Comparison of ENCODE assay signal across 31 mouse cellular contexts in genomic region chr11:50346256-50347032, GRCm38 (mm10). TPM values are rescaled to one million over a fixed set of nuclear protein-coding genes. Genes with fewer than 3 reads are reported as not detected.
A peak's percentile ranks its signal among the peaks of the same experiment; 100 is the strongest.
DNase-seq lines count a peak whose midpoint lies in the region; ATAC-seq lines count a peak whose summit lies in the region.
"Had no signal": no experiment of that assay in that cellular context is flagged by ENCODE, and none has a peak within 500 bp of the region (broad histone marks: within the 10 kb centered on the region; RNA-seq: fewer than 3 reads in every experiment).

No protein-coding gene starts in this region.

- no peaks in the 10 kb centered on the region for H3K27me3 ChIP-seq in midbrain, embryonic 13.5 days
- H3K27me3 ChIP-seq: embryonic facial prominence, embryonic 12.5 days; embryonic facial prominence, embryonic 15.5 days; heart, embryonic 13.5 days had no signal

- H3K27ac ChIP-seq in midbrain, embryonic 13.5 days: no peak overlapping the region
- H3K27ac ChIP-seq: embryonic facial prominence, embryonic 12.5 days; embryonic facial prominence, embryonic 15.5 days; gastrocnemius, adult 2 months; heart, adult 2 months; heart, embryonic 10.5 days; heart, embryonic 13.5 days; hindbrain, embryonic 14.5 days; hindbrain, postnatal 0 days had no signal

- no peaks in the 10 kb centered on the region for H3K9me3 ChIP-seq in midbrain, embryonic 13.5 days
- H3K9me3 ChIP-seq: embryonic facial prominence, embryonic 12.5 days; embryonic facial prominence, embryonic 15.5 days; heart, embryonic 10.5 days had no signal

- ATAC-seq in megakaryocyte, adult 5-6 weeks (ENCODE audit: poor library complexity, severe bottlenecking): peak; percentile 70
- ATAC-seq in midbrain, embryonic 13.5 days: no peak
- ATAC-seq: CD4-positive, CD25-positive, alpha-beta regulatory T cell, adult 4 months; forebrain, embryonic 14.5 days; forebrain, postnatal 0 days; hindbrain, postnatal 0 days; inflammation-experienced regulatory T-cells, adult 6 months; intestine, embryonic 16.5 days had no signal

- H3K4me3 ChIP-seq in midbrain, embryonic 13.5 days (replicated peaks): no peak overlapping the region
- H3K4me3 ChIP-seq: embryonic facial prominence, embryonic 12.5 days; embryonic facial prominence, embryonic 15.5 days; gastrocnemius, adult 2 months; heart, adult 2 months; heart, embryonic 10.5 days; heart, embryonic 13.5 days had no signal

- no peak overlapping the region for H3K9ac ChIP-seq in midbrain, embryonic 13.5 days (replicated peaks)
- H3K9ac ChIP-seq: embryonic facial prominence, embryonic 12.5 days; embryonic facial prominence, embryonic 15.5 days; forebrain, postnatal 0 days; heart, embryonic 13.5 days; hindbrain, embryonic 14.5 days had no signal

- no peaks in the 10 kb centered on the region for H3K4me1 ChIP-seq in midbrain, embryonic 13.5 days (replicated peaks)
- H3K4me1 ChIP-seq: embryonic facial prominence, embryonic 12.5 days; embryonic facial prominence, embryonic 15.5 days; heart, embryonic 10.5 days; heart, embryonic 13.5 days had no signal

- no peak overlapping the region for H3K4me2 ChIP-seq in midbrain, embryonic 13.5 days (replicated peaks)
- H3K4me2 ChIP-seq: embryonic facial prominence, embryonic 12.5 days; embryonic facial prominence, embryonic 15.5 days; heart, embryonic 13.5 days; hindbrain, embryonic 14.5 days had no signal

- no peaks in the 10 kb centered on the region for H3K36me3 ChIP-seq in midbrain, embryonic 13.5 days
- H3K36me3 ChIP-seq: embryonic facial prominence, embryonic 12.5 days; embryonic facial prominence, embryonic 15.5 days; heart, embryonic 10.5 days; heart, embryonic 13.5 days had no signal

- peak; percentile 76 for DNase-seq in heart, adult 11 months
- no peak for DNase-seq in heart, adult 18-20 months
- DNase-seq in 416B (ENCODE audit: low read depth) (peak; percentile 40), ZHBTc4 (ENCODE audit: low read depth, low spot score) (peak; percentile 50)
- no peak for DNase-seq in gastrocnemius, adult 8-10 months (ENCODE audit: low spot score in 2 of 2)
- no peak for DNase-seq in kidney, adult 18-20 months
- DNase-seq: adrenal gland, adult 8-10 months; adrenal gland, postnatal 25 days; cerebellum, adult 18-20 months; cerebellum, adult 9-10 months; cerebellum, postnatal 14 days; forebrain, postnatal 0 days; gastrocnemius, adult 2 months; gastrocnemius, postnatal 36 days; heart, adult 2 months; heart, postnatal 14 days; heart, postnatal 4 days had no signal

- 90% methylated on average over 9 of the region's 9 CpGs for WGBS in midbrain, embryonic 13.5 days

RNA-seq across cellular contexts. Expression of gene Cby3, which starts 7.8 kb away (rescaled TPM):
- not detected for total RNA-seq in heart, adult 18-20 months (2021)
- not detected in 2 replicates for total RNA-seq in megakaryocyte, adult 5-6 weeks (2015)
- total RNA-seq in megakaryocyte, adult 5-6 weeks (2017): not detected in 2 replicates
- not detected for total RNA-seq in gastrocnemius, adult 8-10 months (2022)
- 0.40 and 0.47 TPM in 2 replicates for polyA plus RNA-seq in midbrain, embryonic 13.5 days (2015; fragmentation: Nextera tagmentation; extraction: Ambion mirVana)
- total RNA-seq: adrenal gland, adult 8-10 months; adrenal gland, postnatal 25 days; forebrain, postnatal 0 days; gastrocnemius, adult 2 months; gastrocnemius, postnatal 36 days; heart, adult 2 months; heart, postnatal 14 days; heart, postnatal 4 days had no signal
- polyA plus RNA-seq: C2C12; CD4-positive, CD25-positive, alpha-beta regulatory T cell, adult 4 months; heart, embryonic 13.5 days; heart, embryonic 16.5 days; inflammation-experienced regulatory T-cells, adult 6 months had no signal

RNA-seq across cellular contexts. Expression of gene Canx, which starts 21.0 kb away (rescaled TPM):
- 100 to 1,000 TPM; 311 to 325 TPM for total RNA-seq in heart, adult 18-20 months (2021)
- 242 and 264 TPM in 2 replicates for total RNA-seq in megakaryocyte, adult 5-6 weeks (2015)
- total RNA-seq in megakaryocyte, adult 5-6 weeks (2017): 684 and 685 TPM in 2 replicates
- 100 to 1,000 TPM; 104 to 122 (median 111) TPM for total RNA-seq in gastrocnemius, adult 8-10 months (2022)
- polyA plus RNA-seq in midbrain, embryonic 13.5 days (2015; fragmentation: Nextera tagmentation; extraction: Ambion mirVana): 262 TPM in 2 replicates

RNA-seq across cellular contexts. Expression of gene Hnrnph1, which starts 30.3 kb away (rescaled TPM):
- total RNA-seq in heart, adult 18-20 months (2021): 10 to 100 TPM; 97.0 to 99.6 TPM
- total RNA-seq in megakaryocyte, adult 5-6 weeks (2015): 400 and 438 TPM in 2 replicates
- 436 and 510 TPM in 2 replicates for total RNA-seq in megakaryocyte, adult 5-6 weeks (2017)
- total RNA-seq in gastrocnemius, adult 8-10 months (2022): 10 to 100 TPM; 63.8 to 91.3 (median 74.6) TPM
- polyA plus RNA-seq in midbrain, embryonic 13.5 days (2015; fragmentation: Nextera tagmentation; extraction: Ambion mirVana): 686 and 713 TPM in 2 replicates

RNA-seq across cellular contexts. Expression of gene Maml1, which starts 54.3 kb away (rescaled TPM):
- 1 to 10 TPM; 8.8 to 9.6 TPM for total RNA-seq in heart, adult 18-20 months (2021)
- total RNA-seq in megakaryocyte, adult 5-6 weeks (2015): 28.0 and 30.6 TPM in 2 replicates
- 8.8 and 11.7 TPM in 2 replicates for total RNA-seq in megakaryocyte, adult 5-6 weeks (2017)
- 1 to 10 TPM; 4.7 to 5.9 (median 5.4) TPM for total RNA-seq in gastrocnemius, adult 8-10 months (2022)
- polyA plus RNA-seq in midbrain, embryonic 13.5 days (2015; fragmentation: Nextera tagmentation; extraction: Ambion mirVana): 4.6 and 4.7 TPM in 2 replicates

Comparison
In these comparisons a context has a peak if more than half of its experiments do, and no peak if none do; other contexts are left out.
1. DNase-seq: peak in heart, adult 11 months (single experiment), 416B (single experiment) and ZHBTc4 (single experiment); none in heart, adult 18-20 months (0 of 2), gastrocnemius, adult 8-10 months (0 of 2) and kidney, adult 18-20 months (single experiment).